Mouse (Mus musculus) lung, embryonic 15.5 days (tissue): ENCODE measurements at regions not wholly inside any gene's neighbourhood (a gene's known extent, or its start where the extent isn't known, plus 50 kb on each side); places are given as distances from the start of the nearest gene placed in this dataset.

ENCODE experiments used
- ATAC-seq: fragments of 200-750 bp; cut with Nextera tagmentation; 2 replicates; pipeline ENCODE4 v1.8.0; 2017; ENCODE audit warnings: moderate number of reproducible peaks, borderline replicate concordance; ENCODE audit not compliant: low FRiP score, low TSS enrichment; ENCODE audit errors: extremely low read depth
- H3K27ac ChIP-seq: fragments of 300-500 bp; sonication (generic); 2 replicates; pipeline ENCODE4 v1.5.1; 2015; ENCODE audit warnings: moderate library complexity, mild to moderate bottlenecking, inconsistent platforms
- H3K27me3 ChIP-seq: fragments of 300-500 bp; sonication (generic); 2 replicates; pipeline ENCODE4 v1.6.1; 2015; ENCODE audit warnings: inconsistent platforms
- H3K36me3 ChIP-seq: fragments of 300-500 bp; sonication (generic); 2 replicates; pipeline ENCODE4 v1.6.1; 2015; ENCODE audit warnings: inconsistent platforms
- H3K4me1 ChIP-seq: fragments of 300-500 bp; sonication (generic); 2 replicates; pipeline ENCODE4 v1.6.1; 2015; ENCODE audit warnings: inconsistent platforms
- H3K4me2 ChIP-seq: fragments of 300-500 bp; sonication (generic); 2 replicates; pipeline ENCODE4 v1.6.1; 2015; ENCODE audit warnings: inconsistent platforms, mild to moderate bottlenecking, moderate library complexity
- H3K4me3 ChIP-seq: fragments of 300-500 bp; sonication (generic); 2 replicates; pipeline ENCODE4 v1.5.1; 2015; ENCODE audit warnings: mild to moderate bottlenecking, inconsistent platforms
- H3K9ac ChIP-seq: fragments of 300-500 bp; sonication (generic); 2 replicates; pipeline ENCODE4 v1.6.1; 2015; ENCODE audit warnings: inconsistent platforms
- H3K9me3 ChIP-seq: fragments of 300-500 bp; sonication (generic); 2 replicates; pipeline ENCODE4 v1.6.1; 2016; ENCODE audit warnings: inconsistent platforms
- WGBS: fragments of 180-500 bp; shearing (Covaris S2); methylation state at CpG from one replicate; pipeline ENCODE4 v1.1.7; 2015; 5-methylcytosine and 5-hydroxymethylcytosine counted together

GRCm38 (mm10) chr7:39830831-39831230 lies 313.3 kb downstream of the Zfp619 start:
- H3K4me2 ChIP-seq: no peak overlapping the region
- no peak overlapping the region for H3K4me3 ChIP-seq
- no peak overlapping the region for H3K27ac ChIP-seq
- H3K36me3 ChIP-seq: no peaks in the 10 kb centered on the region
- no peak for ATAC-seq
- H3K9me3 ChIP-seq: no peaks in the 10 kb centered on the region
- H3K27me3 ChIP-seq: no peaks in the 10 kb centered on the region
- no peak overlapping the region for H3K9ac ChIP-seq
- WGBS: 75% methylated on average over 2 of the region's 2 CpGs
- H3K4me1 ChIP-seq: no peaks in the 10 kb centered on the region

- Histone ChIP-seq H3K36me3 (no peaks in the 10 kb centered on the region), H3K4me1 (no peaks in the 10 kb centered on the region), H3K9me3 (no peaks in the 10 kb centered on the region), H3K27ac (no peak overlapping the region), H3K4me3 (no peak overlapping the region), H3K4me2 (no peak overlapping the region), H3K9ac (no peak overlapping the region), H3K27me3 (no peaks in the 10 kb centered on the region)
- ATAC-seq: no peak
- 46% methylated on average over 3 of the region's 3 CpGs for WGBS
Measured at GRCm38 (mm10) chr7:39841988-39842387, 324.4 kb downstream of the Zfp619 start.

- no peak for ATAC-seq
- Histone ChIP-seq H3K4me3 (no peak overlapping the region), H3K4me2 (no peak overlapping the region), H3K27me3 (no peaks in the 10 kb centered on the region), H3K27ac (no peak overlapping the region), H3K9ac (no peak overlapping the region), H3K4me1 (no peaks in the 10 kb centered on the region), H3K36me3 (no peaks in the 10 kb centered on the region), H3K9me3 (no peaks in the 10 kb centered on the region)
- WGBS: 36% methylated on average over 7 of the region's 7 CpGs
Measured at GRCm38 (mm10) chr7:39847914-39848782, 330.6 kb downstream of the Zfp619 start.

GRCm38 (mm10) chr7:39857301-39857700 lies 339.7 kb downstream of the Zfp619 start:
- Histone ChIP-seq H3K27me3 (no peaks in the 10 kb centered on the region), H3K9ac (no peak overlapping the region), H3K4me2 (no peak overlapping the region), H3K9me3 (no peaks in the 10 kb centered on the region), H3K4me3 (no peak overlapping the region), H3K27ac (no peak overlapping the region), H3K36me3 (no peaks in the 10 kb centered on the region), H3K4me1 (no peaks in the 10 kb centered on the region)
- WGBS: 87% methylated on average over 2 of the region's 2 CpGs
- ATAC-seq: no peak

- ATAC-seq: no peak
Measured at GRCm38 (mm10) chr7:39862835-39863234, 345.3 kb downstream of the Zfp619 start.

GRCm38 (mm10) chr7:39864130-39864529 lies 346.6 kb downstream of the Zfp619 start:
- no peak for ATAC-seq
- Histone ChIP-seq H3K9me3 (no peaks in the 10 kb centered on the region), H3K27ac (no peak overlapping the region), H3K9ac (no peak overlapping the region), H3K27me3 (no peaks in the 10 kb centered on the region), H3K4me1 (peaks cover 2% of the 10 kb centered on the region; the same call in 1 of the 2 replicates), H3K4me2 (no peak overlapping the region), H3K4me3 (no peak overlapping the region), H3K36me3 (no peaks in the 10 kb centered on the region)
- WGBS: 67% methylated on average over 3 of the region's 3 CpGs

More at GRCm38 (mm10) chr7:39862835-39863234, 345.3 kb downstream of the Zfp619 start:
- no peak overlapping the region for H3K9ac ChIP-seq
- no peaks in the 10 kb centered on the region for H3K36me3 ChIP-seq
- H3K4me1 ChIP-seq: peaks cover 2% of the 10 kb centered on the region; the same call in 1 of the 2 replicates
- WGBS: 50% methylated on average over 4 of the region's 4 CpGs
- H3K9me3 ChIP-seq: no peaks in the 10 kb centered on the region
- no peaks in the 10 kb centered on the region for H3K27me3 ChIP-seq
- no peak overlapping the region for H3K27ac ChIP-seq
- no peak overlapping the region for H3K4me3 ChIP-seq
- H3K4me2 ChIP-seq: no peak overlapping the region

GRCm38 (mm10) chr7:39864781-39865180 lies 347.2 kb downstream of the Zfp619 start:
- H3K27me3 ChIP-seq: no peaks in the 10 kb centered on the region
- no peaks in the 10 kb centered on the region for H3K36me3 ChIP-seq
- H3K9ac ChIP-seq: no peak overlapping the region
- H3K9me3 ChIP-seq: no peaks in the 10 kb centered on the region
- H3K4me1 ChIP-seq: peaks cover 2% of the 10 kb centered on the region; the same call in 1 of the 2 replicates
- ATAC-seq: no peak
- no peak overlapping the region for H3K27ac ChIP-seq
- WGBS: 85% methylated on average over 3 of the region's 3 CpGs
- no peak overlapping the region for H3K4me3 ChIP-seq
- H3K4me2 ChIP-seq: no peak overlapping the region

GRCm38 (mm10) chr7:39866674-39867428 lies 349.3 kb downstream of the Zfp619 start:
- H3K4me2 ChIP-seq: no peak overlapping the region
- ATAC-seq: no peak
- WGBS: 83% methylated on average over 6 of the region's 6 CpGs
- no peak overlapping the region for H3K27ac ChIP-seq
- no peaks in the 10 kb centered on the region for H3K36me3 ChIP-seq
- H3K4me3 ChIP-seq: no peak overlapping the region
- H3K27me3 ChIP-seq: no peaks in the 10 kb centered on the region
- H3K9ac ChIP-seq: no peak overlapping the region
- no peaks in the 10 kb centered on the region for H3K9me3 ChIP-seq
- peaks cover 2% of the 10 kb centered on the region; the same call in 1 of the 2 replicates for H3K4me1 ChIP-seq

- WGBS: 52% methylated on average over 3 of the region's 3 CpGs
Measured at GRCm38 (mm10) chr7:39867451-39867850, 349.9 kb downstream of the Zfp619 start.

GRCm38 (mm10) chr7:39882113-39882512 lies 364.5 kb downstream of the Zfp619 start:
- WGBS: 67% methylated on average over 1 of the region's 1 CpGs
- no peak for ATAC-seq
- Histone ChIP-seq H3K27me3 (no peaks in the 10 kb centered on the region), H3K9me3 (no peaks in the 10 kb centered on the region), H3K27ac (no peak overlapping the region), H3K4me2 (no peak overlapping the region), H3K36me3 (no peaks in the 10 kb centered on the region), H3K4me1 (no peaks in the 10 kb centered on the region), H3K4me3 (no peak overlapping the region), H3K9ac (no peak overlapping the region)

More at GRCm38 (mm10) chr7:39867451-39867850, 349.9 kb downstream of the Zfp619 start:
- H3K27me3 ChIP-seq: no peaks in the 10 kb centered on the region
- no peaks in the 10 kb centered on the region for H3K9me3 ChIP-seq
- ATAC-seq: no peak
- no peak overlapping the region for H3K9ac ChIP-seq
- no peak overlapping the region for H3K4me2 ChIP-seq
- peaks cover under 1% of the 10 kb centered on the region; the same call in 1 of the 2 replicates for H3K4me1 ChIP-seq
- H3K36me3 ChIP-seq: no peaks in the 10 kb centered on the region
- H3K27ac ChIP-seq: no peak overlapping the region
- H3K4me3 ChIP-seq: no peak overlapping the region

GRCm38 (mm10) chr7:39894208-39894896 lies 376.8 kb downstream of the Zfp619 start:
- 82% methylated on average over 7 of the region's 7 CpGs for WGBS
- no peak for ATAC-seq
- no peak overlapping the region for H3K9ac ChIP-seq
- no peaks in the 10 kb centered on the region; the same call in 1 of the 2 replicates for H3K9me3 ChIP-seq
- H3K4me3 ChIP-seq: no peak overlapping the region
- H3K4me1 ChIP-seq: no peaks in the 10 kb centered on the region
- no peak overlapping the region for H3K4me2 ChIP-seq
- no peaks in the 10 kb centered on the region for H3K36me3 ChIP-seq
- no peak overlapping the region for H3K27ac ChIP-seq
- H3K27me3 ChIP-seq: no peaks in the 10 kb centered on the region
